Mouse (Mus musculus): ENCODE measurements around the gene Map4k1.

The Map4k1 gene

GRCm38 (mm10) chr7:28983141-28983564 lies 1.3 kb downstream of the Map4k1 start:
- DNase-seq: peak; percentile 58 to 73

- no peak for DNase-seq
Measured at GRCm38 (mm10) chr7:28983849-28984248, 2.0 kb downstream of the Map4k1 start.

- no peak for DNase-seq
Measured at GRCm38 (mm10) chr7:28984452-28984851, 2.6 kb downstream of the Map4k1 start.

- no peak for DNase-seq
Measured at GRCm38 (mm10) chr7:28985207-28985606, 3.4 kb downstream of the Map4k1 start.

GRCm38 (mm10) chr7:28990766-28991273 lies 9.0 kb downstream of the Map4k1 start:
- no peak for DNase-seq

- DNase-seq: no peak
Measured at GRCm38 (mm10) chr7:28991616-28992015, 9.8 kb downstream of the Map4k1 start.

GRCm38 (mm10) chr7:28992997-28993396 lies 11.1 kb downstream of the Map4k1 start:
- DNase-seq: no peak

- DNase-seq: no peak
Measured at GRCm38 (mm10) chr7:28993402-28993801, 11.6 kb downstream of the Map4k1 start.

GRCm38 (mm10) chr7:29000651-29001605 lies 19.1 kb downstream of the Map4k1 start:
- peak; percentile 87 to 88 for DNase-seq

GRCm38 (mm10) chr7:29007224-29008101 lies 25.6 kb downstream of the Map4k1 start:
- DNase-seq: no peak

GRCm38 (mm10) chr7:29008171-29008570 lies 26.3 kb downstream of the Map4k1 start:
- DNase-seq: no peak

- DNase-seq: peak; percentile 34 to 63
Measured at GRCm38 (mm10) chr7:29008714-29009113, 26.9 kb downstream of the Map4k1 start.

- DNase-seq: no peak
Measured at GRCm38 (mm10) chr7:29014984-29015383, 33.1 kb downstream of the Map4k1 start.

GRCm38 (mm10) chr7:29016440-29016839 lies 34.6 kb downstream of the Map4k1 start:
- no peak for DNase-seq

- no peak for DNase-seq
Measured at GRCm38 (mm10) chr7:29017222-29017621, 35.4 kb downstream of the Map4k1 start.

- no peak for DNase-seq
Measured at GRCm38 (mm10) chr7:29019447-29020220, 37.8 kb downstream of the Map4k1 start.

GRCm38 (mm10) chr7:29022479-29022878 lies 40.6 kb downstream of the Map4k1 start:
- DNase-seq: no peak

GRCm38 (mm10) chr7:29023514-29023913 lies 41.7 kb downstream of the Map4k1 start:
- no peak for DNase-seq

GRCm38 (mm10) chr7:29025566-29025965 lies 43.7 kb downstream of the Map4k1 start:
- DNase-seq: peak; percentile 30 to 43

GRCm38 (mm10) chr7:29026195-29026594 lies 44.3 kb downstream of the Map4k1 start:
- no peak for DNase-seq

GRCm38 (mm10) chr7:29026811-29027210 lies 45.0 kb downstream of the Map4k1 start:
- no peak for DNase-seq

GRCm38 (mm10) chr7:29028761-29029160 lies 46.9 kb downstream of the Map4k1 start:
- no peak for DNase-seq

Data from thymus, postnatal 36 days (tissue).